Mouse (Mus musculus) myocyte (in vitro differentiated cells): ENCODE measurements at regions not wholly inside any gene's neighbourhood (a gene's known extent, or its start where the extent isn't known, plus 50 kb on each side); places are given as distances from the start of the nearest gene placed in this dataset.

Experiments used
- H3K27me3 ChIP-seq: one replicate; pipeline ENCODE4 v1.6.1; 2011; ENCODE audit not compliant: control insufficient read depth, insufficient read depth, insufficient read length
- H3K36me3 ChIP-seq: one replicate; pipeline ENCODE4 v1.6.1; 2011; ENCODE audit not compliant: control insufficient read depth, insufficient read depth
- H3K4me2 ChIP-seq: one replicate; pipeline ENCODE4 v1.6.1; 2011; ENCODE audit warnings: low read depth, control low read depth
- H3K4me3 ChIP-seq: one replicate; pipeline ENCODE4 v1.5.1; 2011; ENCODE audit warnings: mild to moderate bottlenecking, control low read depth, moderate library complexity
- H3K79me2 ChIP-seq: one replicate; pipeline ENCODE4 v1.6.1; 2011; ENCODE audit not compliant: control insufficient read depth, insufficient read depth
- H3ac ChIP-seq: one replicate; pipeline ENCODE4 v1.6.1; 2011; ENCODE audit not compliant: control insufficient read depth, insufficient read length
- CEBPB ChIP-seq: IDR thresholded peaks from 2 replicates; pipeline ENCODE4 v1.6.1; 2011; ENCODE audit warnings: mild to moderate bottlenecking, moderate library complexity; ENCODE audit not compliant: poor library complexity, insufficient read depth, severe bottlenecking
- E2F4 ChIP-seq: IDR thresholded peaks from one replicate; pipeline ENCODE4 v1.6.1; 2011; ENCODE audit warnings: mild to moderate bottlenecking, control low read depth, moderate library complexity; ENCODE audit not compliant: insufficient read depth
- MAX ChIP-seq: IDR thresholded peaks from one replicate; pipeline ENCODE4 v1.6.1; 2011; ENCODE audit warnings: low read depth, mild to moderate bottlenecking, control low read depth
- MYOD1 ChIP-seq, 3 experiments: IDR thresholded peaks; one replicate each; pipeline ENCODE4 v1.6.1; 2011; ENCODE audit warnings: control low read depth in 2 of 3, low read depth in 2 of 3, mild to moderate bottlenecking in 2 of 3, moderate library complexity in 1 of 3; ENCODE audit not compliant: insufficient read length in 2 of 3, control insufficient read depth in 1 of 3
- MYOG ChIP-seq, 3 experiments: IDR thresholded peaks; one replicate each; pipeline ENCODE4 v1.6.1; 2011; ENCODE audit warnings: control low read depth in 2 of 3, low read depth in 2 of 3, mild to moderate bottlenecking in 2 of 3; ENCODE audit not compliant: insufficient read length in 2 of 3, control insufficient read depth in 1 of 3, insufficient read depth in 1 of 3
- POLR2A ChIP-seq: IDR thresholded peaks from one replicate; pipeline ENCODE4 v1.6.1; 2011; ENCODE audit warnings: low read depth, mild to moderate bottlenecking, control low read depth, moderate library complexity; ENCODE audit not compliant: insufficient read length
- POLR2AphosphoS2 ChIP-seq: IDR thresholded peaks from one replicate; pipeline ENCODE4 v1.6.1; 2011; ENCODE audit warnings: low read depth, control low read depth; ENCODE audit not compliant: insufficient read length
- REST ChIP-seq: IDR thresholded peaks from one replicate; pipeline ENCODE4 v1.6.1; 2011; ENCODE audit warnings: mild to moderate bottlenecking, control low read depth, moderate library complexity; ENCODE audit not compliant: insufficient read depth, insufficient read length
- SRF ChIP-seq: IDR thresholded peaks from one replicate; pipeline ENCODE4 v1.6.1; 2011; ENCODE audit warnings: low read depth; ENCODE audit not compliant: control insufficient read depth, insufficient read length
- TCF12 ChIP-seq: IDR thresholded peaks from one replicate; pipeline ENCODE4 v1.6.1; 2011; ENCODE audit warnings: mild to moderate bottlenecking, control low read depth; ENCODE audit not compliant: poor library complexity, insufficient read depth, severe bottlenecking
- TCF3 ChIP-seq: IDR thresholded peaks from one replicate; pipeline ENCODE4 v1.6.1; 2011; ENCODE audit warnings: low read depth, control low read depth; ENCODE audit not compliant: insufficient read length
- USF1 ChIP-seq: IDR thresholded peaks from one replicate; pipeline ENCODE4 v1.6.1; 2011; ENCODE audit warnings: low read depth, mild to moderate bottlenecking, control low read depth, moderate library complexity

DNA sequence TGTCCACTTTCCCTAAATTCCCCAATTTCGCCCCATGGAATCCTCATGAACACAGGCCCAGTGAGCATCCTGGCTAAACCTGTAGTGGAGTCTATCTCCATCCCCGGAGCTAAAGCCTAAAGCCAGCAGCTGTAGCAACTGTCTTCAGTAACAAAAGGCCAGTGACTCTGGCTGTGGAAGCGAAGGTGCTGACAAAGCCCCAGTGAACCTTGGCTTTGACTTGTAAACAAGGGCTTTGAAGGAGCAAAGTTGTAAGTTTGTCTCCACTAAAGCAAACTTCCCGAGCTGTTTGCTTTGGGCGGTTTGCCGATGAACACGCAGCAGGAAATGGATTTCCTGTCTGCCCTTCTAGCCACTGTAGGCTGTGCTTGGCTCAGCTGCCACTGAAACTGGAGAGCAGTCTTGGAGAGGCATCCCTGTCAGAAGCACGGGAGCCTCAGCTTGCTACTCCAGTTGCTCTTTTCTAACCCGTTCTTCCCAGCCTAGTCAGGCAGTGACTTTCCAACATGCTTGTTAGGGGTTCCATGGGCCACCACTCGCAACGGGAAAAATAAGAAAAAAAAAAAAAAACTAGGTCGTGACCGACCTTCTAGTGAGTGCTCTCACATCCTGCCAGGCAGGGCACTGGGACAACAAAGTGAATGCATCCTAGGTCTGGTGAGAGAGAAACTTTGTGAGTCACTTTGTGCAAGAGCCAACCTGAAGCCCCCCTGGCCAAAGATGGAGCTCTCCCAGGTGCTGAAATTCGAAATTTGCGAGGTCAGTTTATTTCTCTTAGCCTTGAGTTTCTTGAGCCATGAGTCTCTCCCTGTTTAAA is 94.8 kb downstream of the Mat2b start:
- H3K4me2 ChIP-seq = peak overlapping the region; percentile 32
- H3K27me3 ChIP-seq = no peaks in the 10 kb centered on the region
- H3K4me3 ChIP-seq = no peak overlapping the region
- no peak overlapping the region for H3ac ChIP-seq
- no peaks in the 10 kb centered on the region for H3K79me2 ChIP-seq
- TF ChIP-seq REST = no peak
- no peak for TF ChIP-seq MAX
- TF ChIP-seq TCF3 = no peak
- H3K36me3 ChIP-seq = no peaks in the 10 kb centered on the region

DNA sequence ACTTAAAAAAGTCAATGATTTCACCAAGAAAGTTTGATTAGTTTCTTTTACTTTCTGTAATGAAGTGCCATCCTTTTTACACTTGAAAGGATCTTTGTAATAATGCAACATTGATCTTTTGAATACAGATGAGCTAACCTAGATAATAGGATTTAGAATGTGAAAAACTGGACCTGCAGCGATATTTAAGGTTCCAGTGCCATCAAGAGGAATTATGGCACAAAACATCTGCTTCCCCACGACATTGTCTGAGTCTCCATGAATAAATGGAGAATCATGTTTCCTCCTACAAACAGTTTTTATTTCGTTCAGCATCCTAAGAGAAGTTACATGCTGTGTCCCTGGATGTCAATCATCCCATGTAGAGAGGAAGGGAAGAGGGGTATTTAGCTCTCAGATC is 98.7 kb downstream of the Mat2b start:
- no peak for TF ChIP-seq TCF12
- no peak overlapping the region for H3K4me2 ChIP-seq
- no peak overlapping the region for H3ac ChIP-seq

GRCm38 (mm10) chr11:40592056-40592455 is 102.9 kb downstream of the Mat2b start:
- no peaks in the 10 kb centered on the region for H3K27me3 ChIP-seq
- no peak overlapping the region for H3ac ChIP-seq
- TF ChIP-seq E2F4 = no peak
- TF ChIP-seq SRF = no peak
- TF ChIP-seq TCF12 = no peak
- no peak for TF ChIP-seq POLR2AphosphoS2
- no peak for TF ChIP-seq POLR2A
- TF ChIP-seq CEBPB = no peak
- no peak for TF ChIP-seq MYOG (IDR thresholded peaks at IDR 0.05; ENCODE audit: control insufficient read depth in 1 of 3, insufficient read depth in 1 of 3, insufficient read length in 2 of 3, low read depth in 2 of 3)
- no peak for TF ChIP-seq MAX
- no peak for TF ChIP-seq TCF3
- TF ChIP-seq MYOD1 (IDR thresholded peaks at IDR 0.05; ENCODE audit: control insufficient read depth in 1 of 3, insufficient read length in 2 of 3, low read depth in 2 of 3) = no peak
- no peak for TF ChIP-seq REST
- TF ChIP-seq USF1 = no peak
- H3K4me2 ChIP-seq = peak overlapping the region; percentile 26
- no peaks in the 10 kb centered on the region for H3K36me3 ChIP-seq
- no peaks in the 10 kb centered on the region for H3K79me2 ChIP-seq
- no peak overlapping the region for H3K4me3 ChIP-seq

More for the DNA sequence above, 98.7 kb downstream of the Mat2b start:
- no peaks in the 10 kb centered on the region for H3K79me2 ChIP-seq
- H3K36me3 ChIP-seq = no peaks in the 10 kb centered on the region
- H3K27me3 ChIP-seq = no peaks in the 10 kb centered on the region
- H3K4me3 ChIP-seq = no peak overlapping the region

DNA sequence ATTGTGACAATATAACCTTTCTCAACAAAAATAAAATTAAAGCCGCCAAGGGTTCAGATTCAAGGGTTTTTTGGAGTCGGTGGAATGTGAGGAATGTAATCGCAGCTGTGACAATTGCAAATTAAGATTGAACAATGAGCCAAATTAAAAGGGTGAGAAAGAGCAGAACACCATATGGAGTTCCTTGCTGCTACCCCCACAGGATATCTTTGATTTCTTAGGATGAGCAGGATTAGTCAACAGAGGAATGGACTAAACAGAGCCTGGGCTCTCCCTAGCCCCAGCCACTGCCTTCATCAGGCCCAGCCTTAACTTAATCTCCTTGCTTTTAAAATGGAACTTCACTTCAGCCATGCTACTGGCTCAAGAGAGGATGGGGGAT is 121.3 kb downstream of the Mat2b start:
- H3K27me3 ChIP-seq = no peaks in the 10 kb centered on the region
- H3K4me3 ChIP-seq = no peak overlapping the region
- no peaks in the 10 kb centered on the region for H3K36me3 ChIP-seq
- H3K79me2 ChIP-seq = no peaks in the 10 kb centered on the region
- TF ChIP-seq USF1 = no peak
- no peak for TF ChIP-seq TCF12
- no peak for TF ChIP-seq SRF
- no peak for TF ChIP-seq TCF3
- TF ChIP-seq CEBPB = no peak
- no peak for TF ChIP-seq MYOD1 (IDR thresholded peaks at IDR 0.05; ENCODE audit: control insufficient read depth in 1 of 3, insufficient read length in 2 of 3, low read depth in 2 of 3)
- TF ChIP-seq MAX = no peak
- no peak for TF ChIP-seq E2F4
- TF ChIP-seq MYOG (IDR thresholded peaks at IDR 0.05; ENCODE audit: control insufficient read depth in 1 of 3, insufficient read depth in 1 of 3, insufficient read length in 2 of 3, low read depth in 2 of 3) = no peak
- no peak for TF ChIP-seq POLR2A
- H3ac ChIP-seq = no peak overlapping the region
- no peak overlapping the region for H3K4me2 ChIP-seq

DNA sequence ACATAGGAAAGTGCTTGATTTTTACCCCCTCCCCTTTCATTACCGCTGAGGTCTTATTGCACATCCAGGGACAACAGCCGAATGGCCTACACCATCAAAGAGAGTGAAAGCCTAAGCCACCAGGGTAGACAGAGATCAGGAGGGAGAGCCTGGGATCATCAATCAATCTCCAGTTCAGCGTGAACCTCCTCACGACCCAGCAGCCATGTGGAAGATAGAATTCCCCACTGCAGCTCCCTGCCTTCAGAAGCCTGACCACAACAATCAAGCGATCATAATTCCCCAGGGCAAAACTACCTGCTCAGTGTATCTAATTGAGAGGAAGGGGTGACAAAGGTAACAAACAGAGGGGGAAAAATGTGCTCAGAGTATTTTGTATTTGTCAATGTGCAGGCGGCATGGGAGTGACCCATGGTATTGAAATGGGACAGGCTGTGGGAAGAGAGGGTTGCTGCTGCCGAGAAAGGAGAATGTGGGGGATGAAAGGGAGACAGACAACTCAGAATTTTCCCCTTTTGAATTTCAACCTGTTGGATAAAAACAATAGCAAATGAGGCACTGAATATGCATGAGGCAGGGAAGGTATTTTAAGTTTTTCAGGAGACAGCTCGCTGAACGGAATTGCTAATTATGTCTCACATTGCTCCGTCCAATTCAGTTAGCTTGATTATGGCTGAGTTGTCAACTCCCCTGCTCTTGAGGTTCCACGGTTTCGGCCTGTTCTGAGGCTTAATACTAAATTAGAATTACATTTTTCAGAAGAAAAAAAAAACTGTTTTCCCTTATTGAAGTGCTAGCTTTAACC is 121.8 kb downstream of the Mat2b start:
- Histone ChIP-seq H3K4me2 (no peak overlapping the region), H3ac (no peak overlapping the region), H3K36me3 (no peaks in the 10 kb centered on the region), H3K27me3 (no peaks in the 10 kb centered on the region), H3K4me3 (no peak overlapping the region), H3K79me2 (no peaks in the 10 kb centered on the region)
- TF ChIP-seq POLR2AphosphoS2 = no peak
- no peak for TF ChIP-seq TCF12
- no peak for TF ChIP-seq POLR2A
- TF ChIP-seq CEBPB = no peak
- no peak for TF ChIP-seq TCF3
- TF ChIP-seq MYOD1 (IDR thresholded peaks at IDR 0.05; ENCODE audit: control insufficient read depth in 1 of 3, insufficient read length in 2 of 3, low read depth in 2 of 3) = no peak
- TF ChIP-seq SRF = no peak
- no peak for TF ChIP-seq E2F4
- no peak for TF ChIP-seq USF1
- TF ChIP-seq MAX = no peak
- TF ChIP-seq REST = no peak
- TF ChIP-seq MYOG (IDR thresholded peaks at IDR 0.05; ENCODE audit: control insufficient read depth in 1 of 3, insufficient read depth in 1 of 3, insufficient read length in 2 of 3, low read depth in 2 of 3) = no peak
